Mouse (Mus musculus) embryo, embryonic 10.5 days (tissue): ENCODE results near the gene Sema4d.

Experiments
- DNase-seq: peaks from one replicate; pipeline ENCODE4 v3.0.0-alpha.2; 2015; ENCODE audit warnings: low spot score

The Sema4d gene

GRCm38 (mm10) chr13:51778351-51778982 is 15.1 kb downstream of the Sema4d start:
- no peak for DNase-seq

GRCm38 (mm10) chr13:51777738-51778274 is 15.7 kb downstream of the Sema4d start:
- no peak for DNase-seq

- peak; percentile 35 for DNase-seq
These were observed 16.4 kb downstream of the Sema4d start for GRCm38 (mm10) chr13:51777048-51777737.

- DNase-seq = no peak
These were observed 17.3 kb downstream of the Sema4d start for GRCm38 (mm10) chr13:51776160-51776737.

GRCm38 (mm10) chr13:51771802-51772206 is 21.7 kb downstream of the Sema4d start:
- DNase-seq = no peak

- no peak for DNase-seq
These were observed 22.7 kb downstream of the Sema4d start for GRCm38 (mm10) chr13:51770647-51771427.

- DNase-seq = no peak
These were observed 25.4 kb downstream of the Sema4d start for GRCm38 (mm10) chr13:51767991-51768761.

GRCm38 (mm10) chr13:51767513-51767912 is 26.0 kb downstream of the Sema4d start:
- DNase-seq = no peak

- DNase-seq = no peak
These were observed 26.8 kb downstream of the Sema4d start for GRCm38 (mm10) chr13:51766756-51767155.

- no peak for DNase-seq
These were observed 28.2 kb downstream of the Sema4d start for GRCm38 (mm10) chr13:51765369-51765768.

- DNase-seq = no peak
These were observed 30.4 kb downstream of the Sema4d start for GRCm38 (mm10) chr13:51763019-51763698.

- DNase-seq = no peak
These were observed 32.2 kb downstream of the Sema4d start for GRCm38 (mm10) chr13:51761186-51761813.

GRCm38 (mm10) chr13:51759256-51759987 is 34.1 kb downstream of the Sema4d start:
- no peak for DNase-seq

GRCm38 (mm10) chr13:51758428-51758827 is 35.1 kb downstream of the Sema4d start:
- DNase-seq = no peak

- DNase-seq = no peak
These were observed 36.4 kb downstream of the Sema4d start for GRCm38 (mm10) chr13:51757099-51757498.

GRCm38 (mm10) chr13:51756563-51756962 is 37.0 kb downstream of the Sema4d start:
- DNase-seq = peak; percentile 34

GRCm38 (mm10) chr13:51756019-51756418 is 37.5 kb downstream of the Sema4d start:
- DNase-seq = no peak

- DNase-seq = no peak
These were observed 38.0 kb downstream of the Sema4d start for GRCm38 (mm10) chr13:51755584-51755983.

- DNase-seq = no peak
These were observed 38.9 kb downstream of the Sema4d start for GRCm38 (mm10) chr13:51754559-51755126.
